Mouse (Mus musculus): ENCODE measurements around the gene Rbfox1.

Gene Rbfox1

DNA sequence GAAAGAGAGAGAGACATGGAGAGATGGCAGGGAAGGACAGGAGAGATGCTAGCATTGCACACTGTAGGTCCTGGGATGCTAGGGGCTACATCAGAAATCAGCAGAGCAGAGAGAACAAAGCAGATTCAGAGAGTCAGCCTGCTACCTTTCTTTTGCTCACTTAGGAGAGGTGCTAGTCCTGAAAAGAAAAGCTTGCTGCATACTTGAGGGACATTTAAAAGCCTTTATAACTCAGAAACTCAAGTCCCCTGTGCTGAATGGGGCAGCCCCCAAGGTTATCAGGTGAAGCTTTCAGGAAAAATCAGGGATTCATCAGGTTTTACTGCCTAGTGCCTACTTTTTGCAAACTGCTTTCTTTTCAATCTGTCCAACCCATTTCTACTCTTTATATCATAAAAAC is 1480.7 kb downstream of the Rbfox1 start:
- no peak for DNase-seq (ENCODE audit: low spot score)

DNA sequence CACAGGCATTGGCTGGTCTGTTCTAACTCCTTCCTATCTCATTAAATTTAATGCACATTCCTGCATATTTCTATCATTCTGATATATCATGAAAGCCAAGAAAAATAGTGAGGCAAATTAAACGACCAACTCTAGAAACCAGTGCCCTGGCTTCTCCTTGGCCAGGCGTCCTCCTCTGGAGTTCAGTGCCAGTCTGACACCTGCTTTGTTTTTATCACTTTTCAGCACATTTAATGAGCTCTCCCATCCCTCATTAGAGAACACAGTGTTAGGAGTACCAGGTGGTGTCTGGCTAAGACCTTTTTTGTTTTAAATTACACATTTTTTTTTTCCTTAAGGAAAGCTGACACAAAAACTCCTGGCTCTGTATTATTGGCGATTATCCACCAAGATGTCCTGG is 1489.0 kb downstream of the Rbfox1 start:
- DNase-seq (ENCODE audit: low spot score): no peak

DNA sequence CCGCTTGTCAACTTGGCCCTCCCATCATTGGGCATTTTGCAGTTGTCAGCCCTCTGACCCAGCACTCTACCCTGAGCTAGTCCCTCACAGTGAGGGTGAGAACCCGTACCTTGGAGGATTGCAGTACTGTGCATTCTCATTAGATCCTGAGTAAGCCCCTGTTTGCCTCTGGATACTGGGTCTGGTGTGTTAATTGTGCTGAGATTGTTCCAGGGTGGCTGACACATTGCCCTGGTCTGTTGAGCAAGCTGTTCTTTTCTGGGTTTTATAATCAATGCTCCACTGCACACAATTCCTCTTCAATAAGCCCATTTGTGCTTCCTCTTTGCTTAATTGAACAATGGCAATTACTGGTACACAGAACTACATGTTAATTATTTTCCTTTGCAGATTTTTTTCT is 1489.5 kb downstream of the Rbfox1 start:
- no peak for DNase-seq (ENCODE audit: low spot score)

DNA sequence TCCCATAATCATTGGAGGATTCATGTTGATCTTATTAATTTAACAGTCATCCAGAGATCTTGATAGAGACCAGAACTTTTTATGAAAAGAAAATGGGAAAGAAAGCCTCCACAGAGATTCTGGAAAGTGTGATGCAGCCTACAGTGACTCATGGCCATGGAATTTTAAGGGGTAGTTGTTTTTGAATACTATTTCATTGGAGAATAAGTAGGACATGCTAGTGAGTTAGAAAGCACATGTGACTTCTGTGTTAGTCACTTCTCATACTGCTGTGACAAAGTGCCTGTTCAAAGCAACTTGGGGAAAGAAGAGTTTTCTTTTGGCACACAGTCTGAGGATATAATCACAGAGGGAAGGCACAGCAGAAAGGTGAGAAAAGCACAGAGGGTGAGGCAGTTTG is 1510.9 kb downstream of the Rbfox1 start:
- DNase-seq (ENCODE audit: low spot score): no peak

DNA sequence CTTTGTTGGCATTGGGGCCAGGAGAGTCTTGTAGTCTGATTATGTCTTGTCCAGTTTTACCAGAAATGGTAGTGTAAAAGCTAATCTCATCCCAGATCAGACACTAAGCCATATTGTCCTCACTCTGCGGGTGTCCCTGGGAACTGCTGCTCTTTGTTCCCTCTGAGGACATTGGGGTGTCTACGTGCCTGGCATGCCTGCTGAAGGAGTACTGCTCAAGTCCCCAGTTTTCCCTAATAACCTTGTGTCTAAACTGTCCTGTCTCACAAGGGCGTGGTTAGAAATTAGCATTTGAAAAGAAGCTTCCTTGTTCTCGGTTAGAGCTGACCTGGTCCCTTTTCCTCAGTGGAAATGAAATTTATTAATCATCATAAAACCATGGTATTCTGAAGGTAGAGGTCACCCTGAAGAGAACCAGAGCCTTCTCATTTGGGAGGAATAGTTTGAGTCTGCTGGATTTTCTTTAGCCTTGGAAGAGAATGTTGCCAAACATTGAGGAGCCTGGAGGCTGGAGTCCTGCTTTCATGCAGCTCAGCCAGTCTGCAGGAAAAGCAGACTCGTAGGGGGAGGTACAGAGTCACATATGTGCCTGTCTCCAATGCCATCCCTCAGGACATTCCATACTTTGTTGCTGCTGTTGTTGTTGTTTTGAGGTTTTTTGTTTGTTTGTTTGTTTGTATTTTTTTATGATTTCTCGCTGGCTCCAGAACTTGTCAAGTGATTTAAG is 1519.8 kb downstream of the Rbfox1 start:
- peak; percentile 45 for DNase-seq (ENCODE audit: low spot score)

DNA sequence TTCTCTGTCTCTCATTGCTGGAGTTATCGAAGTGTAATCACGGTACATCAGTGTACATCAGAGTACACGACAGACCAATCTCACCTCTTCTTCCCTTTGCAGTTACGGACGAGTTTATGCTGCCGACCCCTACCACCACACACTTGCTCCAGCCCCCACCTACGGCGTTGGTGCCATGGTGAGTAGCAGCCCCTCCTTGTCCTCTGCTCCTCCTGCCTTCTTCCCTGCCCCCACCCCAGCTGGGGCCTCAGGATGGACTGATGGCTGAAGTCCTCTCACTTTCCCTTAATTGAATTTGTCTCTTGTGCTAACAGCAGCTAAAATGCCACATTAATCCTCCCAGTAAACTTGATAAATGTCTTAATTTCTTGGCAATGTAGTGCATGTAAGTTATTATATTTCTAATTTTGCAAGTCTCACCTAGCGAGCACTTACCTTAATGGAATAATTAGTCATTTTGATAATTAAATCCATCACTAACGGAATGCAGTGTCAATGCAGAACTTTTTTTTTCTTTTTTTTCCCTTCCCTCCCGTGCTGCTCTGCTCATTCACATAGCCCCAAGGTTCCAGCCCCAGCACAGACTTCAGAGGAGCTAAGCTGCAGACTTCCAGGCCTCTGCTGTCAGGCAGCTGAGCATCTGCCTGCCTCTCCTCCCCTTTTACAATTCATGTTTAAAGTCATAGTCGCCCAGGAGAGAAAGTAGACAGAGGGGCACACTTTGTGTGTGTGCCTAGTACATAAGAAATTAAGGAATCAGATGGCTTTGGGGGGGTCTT is 1522.9 kb downstream of the Rbfox1 start:
- peak; percentile 26 for DNase-seq (ENCODE audit: low spot score)

DNA sequence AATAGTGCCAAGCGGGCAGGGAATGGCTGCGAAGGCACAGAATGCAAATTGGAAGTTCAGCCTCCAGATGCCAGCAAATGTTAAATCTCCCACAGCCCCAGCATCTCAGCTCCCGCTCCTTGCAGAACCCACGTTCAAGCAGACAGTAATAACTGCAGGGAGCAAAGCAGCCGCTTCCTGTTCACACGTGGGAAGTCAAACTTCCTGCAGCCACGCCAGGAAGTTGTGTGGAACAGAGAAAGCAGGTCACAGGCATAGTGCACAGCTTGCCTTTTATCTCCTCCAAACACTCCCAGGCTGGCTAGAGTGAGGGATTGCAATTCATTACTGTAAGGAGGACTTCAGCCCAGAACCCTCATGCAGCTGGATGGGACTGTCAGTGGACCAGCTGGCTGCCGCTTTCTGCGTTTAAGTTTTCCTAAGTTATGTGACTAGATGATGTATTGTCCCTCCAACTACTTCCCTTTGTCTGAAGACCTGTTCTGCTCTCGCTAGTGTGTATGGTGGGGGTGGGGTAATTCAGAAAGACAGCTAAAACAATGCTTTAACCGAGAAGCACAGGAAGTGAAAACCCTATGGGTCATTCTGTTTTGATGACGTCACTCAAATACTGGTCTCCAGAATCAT is 1534.6 kb downstream of the Rbfox1 start:
- DNase-seq (ENCODE audit: low spot score): peak; percentile 51

DNA sequence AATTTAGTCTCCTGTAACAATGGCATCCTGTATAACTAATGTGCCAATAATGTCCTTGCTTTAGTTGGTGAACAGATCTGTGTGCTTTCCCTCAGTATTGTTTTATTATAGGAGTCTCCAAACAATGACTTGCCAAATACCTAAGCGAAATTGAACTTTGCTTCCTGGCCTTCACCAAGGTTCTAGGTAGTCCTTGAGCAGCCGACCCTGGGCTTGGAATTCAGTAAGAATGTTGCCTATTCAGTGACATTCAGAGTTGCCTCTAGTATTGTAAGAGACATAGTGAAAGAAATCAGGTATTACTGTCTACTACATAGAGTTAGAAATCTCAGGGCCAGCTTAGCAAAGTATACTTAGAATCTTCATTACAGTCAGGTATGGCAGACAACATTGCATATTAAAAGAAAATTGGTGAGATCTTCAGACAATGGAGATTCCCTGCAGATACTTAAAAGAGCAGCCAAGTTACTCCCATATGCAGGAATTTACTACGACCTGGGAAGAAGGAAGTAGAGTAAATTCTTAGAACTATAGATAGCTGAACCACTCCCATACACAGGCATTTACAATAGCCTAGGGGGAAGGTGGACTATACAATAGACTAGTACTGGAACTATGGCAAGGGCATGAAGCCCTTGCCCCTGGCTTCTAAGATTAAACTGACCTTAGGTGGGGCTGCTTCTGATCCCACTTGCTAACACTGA is 1540.4 kb downstream of the Rbfox1 start:
- no peak for DNase-seq (ENCODE audit: low spot score)

DNA sequence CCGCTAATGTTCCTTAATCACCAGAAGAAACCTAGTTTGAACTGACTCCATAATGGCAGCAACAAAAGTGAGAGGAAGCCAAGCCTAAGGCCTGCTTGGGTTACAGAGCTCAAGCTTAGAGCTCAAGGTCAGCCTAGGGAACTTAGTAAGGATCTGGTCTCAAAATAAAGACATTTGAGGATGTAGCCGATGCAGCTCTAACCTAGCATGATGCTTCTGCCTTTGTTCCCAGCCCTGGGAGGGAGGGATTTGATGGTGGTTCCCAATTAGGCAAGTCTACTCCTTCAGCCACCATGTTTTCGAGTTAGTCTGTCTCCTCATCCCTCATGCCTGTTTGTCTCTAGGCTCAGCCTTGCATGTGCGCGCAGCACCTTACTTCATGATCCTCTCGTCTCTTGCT is 1548.1 kb downstream of the Rbfox1 start:
- no peak for DNase-seq (ENCODE audit: low spot score)

DNA sequence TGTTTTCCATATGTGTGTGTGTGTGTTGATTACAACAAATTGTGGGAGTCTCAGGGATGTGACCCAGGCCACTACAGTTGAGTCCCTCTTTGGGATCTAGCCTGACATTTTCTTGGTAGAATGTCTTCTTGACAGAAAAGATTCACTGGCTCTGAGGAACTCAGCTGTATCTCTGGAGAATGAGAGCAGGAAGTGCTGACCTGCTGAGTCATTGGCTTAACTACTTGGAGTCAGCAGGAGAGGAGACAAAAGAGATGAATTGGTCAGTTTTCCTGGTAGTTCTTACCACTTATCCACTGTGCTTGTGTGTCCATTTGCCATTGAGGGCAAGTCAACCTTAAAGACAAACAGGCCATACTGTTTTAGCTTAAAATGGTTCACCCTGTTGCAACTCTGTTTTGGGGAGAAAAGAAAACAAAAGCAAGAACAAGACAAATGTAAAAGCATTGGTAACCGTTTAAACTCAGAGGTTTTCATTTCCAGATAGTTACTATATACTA is 1561.7 kb downstream of the Rbfox1 start:
- DNase-seq (ENCODE audit: low spot score): no peak

DNA sequence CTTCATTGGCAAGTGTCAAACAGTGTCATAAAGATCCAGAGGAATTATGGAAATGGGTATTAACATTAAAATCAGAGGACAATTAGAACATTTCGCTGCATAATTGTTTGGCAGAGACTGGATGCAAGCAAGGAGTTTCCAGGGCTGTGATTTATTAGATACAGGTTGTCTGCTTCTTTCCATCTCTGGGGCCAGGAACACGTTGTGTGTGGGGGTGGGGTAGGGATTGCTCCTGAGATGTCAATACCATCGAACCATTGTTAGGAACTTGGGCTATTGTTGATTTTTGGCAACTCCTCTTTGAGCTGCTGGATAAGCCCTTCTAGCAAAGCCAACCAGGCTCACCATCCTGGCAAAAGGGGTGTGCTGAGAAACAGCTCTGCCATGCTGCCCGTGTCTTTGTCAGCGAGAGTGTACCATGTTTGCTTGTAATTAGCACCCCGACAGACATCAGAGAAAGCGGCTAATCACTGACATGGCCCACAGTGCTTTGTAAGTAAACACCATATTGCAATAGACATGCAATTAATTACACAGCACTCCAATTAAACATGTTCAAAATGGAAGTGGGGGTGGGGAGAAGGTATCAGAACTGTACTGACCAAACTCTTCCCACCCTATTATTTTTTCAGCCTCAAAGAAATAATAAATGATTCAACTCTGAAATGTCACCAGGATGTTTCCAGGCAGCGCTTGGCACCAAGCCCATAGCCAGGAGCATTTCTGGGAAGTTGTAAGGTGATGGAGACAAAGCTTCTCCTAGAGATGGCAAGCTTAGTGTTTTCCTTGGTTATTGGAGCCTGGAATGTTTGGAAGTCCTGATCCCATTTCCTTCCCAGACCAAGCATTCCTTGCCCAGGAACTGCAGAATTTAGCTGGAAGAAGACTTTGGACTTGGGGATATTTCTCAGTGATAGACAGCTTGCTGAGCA is 1562.8 kb downstream of the Rbfox1 start:
- DNase-seq (ENCODE audit: low spot score): no peak

DNA sequence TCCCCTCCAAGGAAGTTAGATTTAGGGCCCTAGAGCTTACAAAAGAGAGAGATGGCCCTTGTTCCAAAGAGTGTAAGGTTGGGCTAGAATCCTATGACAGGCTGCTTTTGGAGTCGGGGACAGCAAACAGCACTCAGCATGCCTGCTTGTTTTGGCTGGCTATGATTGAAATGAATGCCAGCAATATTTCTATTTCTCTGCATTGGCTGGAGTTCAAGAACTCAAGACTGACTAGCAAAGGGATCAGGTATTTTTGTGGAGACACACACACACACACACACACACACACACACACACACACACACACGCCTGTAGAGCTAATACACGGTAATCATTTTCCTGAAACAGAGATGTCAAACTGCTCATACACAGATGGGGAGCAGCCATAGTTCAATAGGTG is 1566.0 kb downstream of the Rbfox1 start:
- no peak for DNase-seq (ENCODE audit: low spot score)

DNA sequence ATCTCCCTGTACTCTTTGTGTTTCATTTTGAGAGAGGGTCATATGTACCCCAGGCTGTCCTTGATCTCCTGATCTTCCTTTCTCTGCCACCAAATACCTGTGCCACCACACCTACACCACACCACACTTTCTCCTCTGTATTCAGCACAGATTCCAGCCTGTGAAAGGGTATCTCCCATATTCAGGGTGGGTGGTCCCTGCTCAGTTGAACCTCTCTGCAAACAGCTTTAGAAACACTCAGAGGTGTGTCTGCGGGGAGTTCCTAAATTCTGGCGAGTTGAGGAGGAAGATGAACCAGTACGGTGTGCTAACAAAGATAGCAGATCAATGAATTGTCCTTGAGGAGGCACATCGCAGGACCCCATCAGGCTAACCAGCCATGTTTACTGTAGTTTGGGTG is 1572.4 kb downstream of the Rbfox1 start:
- DNase-seq (ENCODE audit: low spot score): no peak

Data from embryo, embryonic 10.5 days (tissue).